Mouse (Mus musculus) intestine, embryonic 15.5 days (tissue): ENCODE measurements around the gene Ing2. TPM values are rescaled to one million over a fixed set of nuclear protein-coding genes. Genes with fewer than 3 reads are reported as not detected.

Source experiments
- ATAC-seq: fragments of 200-750 bp; cut with Nextera tagmentation; 2 replicates; pipeline ENCODE4 v1.8.0; 2017; ENCODE audit warnings: moderate TSS enrichment, moderate library complexity
- H3K27ac ChIP-seq: fragments of 300-500 bp; sonication (generic); 2 replicates; pipeline ENCODE4 v1.5.1; 2015; ENCODE audit warnings: mild to moderate bottlenecking, inconsistent platforms
- H3K27me3 ChIP-seq: fragments of 300-500 bp; sonication (generic); replicated peaks from 2 replicates; pipeline ENCODE4 v1.6.1; 2015; ENCODE audit warnings: inconsistent platforms
- H3K36me3 ChIP-seq: fragments of 300-500 bp; sonication (generic); 2 replicates; pipeline ENCODE4 v1.6.1; 2015; ENCODE audit warnings: inconsistent platforms
- H3K4me1 ChIP-seq: fragments of 300-500 bp; sonication (generic); replicated peaks from 2 replicates; pipeline ENCODE4 v1.6.1; 2015; ENCODE audit warnings: inconsistent platforms
- H3K4me2 ChIP-seq: fragments of 300-500 bp; sonication (generic); replicated peaks from 2 replicates; pipeline ENCODE4 v1.6.1; 2015; ENCODE audit warnings: mild to moderate bottlenecking, inconsistent platforms
- H3K4me3 ChIP-seq: fragments of 300-500 bp; sonication (generic); replicated peaks from 2 replicates; pipeline ENCODE4 v1.5.1; 2015; ENCODE audit warnings: inconsistent platforms
- H3K9ac ChIP-seq: fragments of 300-500 bp; sonication (generic); 2 replicates; pipeline ENCODE4 v1.6.1; 2015; ENCODE audit warnings: inconsistent platforms
- H3K9me3 ChIP-seq: fragments of 300-500 bp; sonication (generic); 2 replicates; pipeline ENCODE4 v1.6.1; 2016; ENCODE audit warnings: inconsistent platforms
- WGBS: fragments of 180-500 bp; shearing (Covaris S2); methylation state at CpG from one replicate; pipeline ENCODE4 v1.1.7; 2015; 5-methylcytosine and 5-hydroxymethylcytosine counted together
- polyA plus RNA-seq: library from polyadenylated mRNA; unstranded; fragments of >200 nt; fragmentation: Nextera tagmentation; extraction: Ambion mirVana; gene quantifications from 2 replicates; pipeline ENCODE4 v1.2.1, GENCODE M21; 2015

The Ing2 gene
- polyA plus RNA-seq, 1 experiment from 2014 or later = 15.8 TPM

- Histone ChIP-seq H3K9me3 (no peaks in the 10 kb centered on the region), H3K4me1 (peaks cover 2% of the 10 kb centered on the region; the same call in 1 of the 2 replicates), H3K4me3 (peak overlapping the region; percentile 71), H3K9ac (peak overlapping the region; percentile 86), H3K36me3 (0 out of 2 replicates have a peak, but pooled peaks cover 2% of the 10 kb centered on the region), H3K27me3 (no peaks in the 10 kb centered on the region), H3K27ac (peak overlapping the region; percentile 93), H3K4me2 (peak overlapping the region; percentile 65)
- peak; percentile 61 for ATAC-seq
- under 1% methylated on average over 52 of the region's 53 CpGs for WGBS
These were observed 1.8 kb downstream of the Ing2 start for GRCm38 (mm10) chr8:47673317-47674139.

GRCm38 (mm10) chr8:47664231-47664785, 11.0 kb downstream of the Ing2 start:
- Histone ChIP-seq H3K36me3 (0 out of 2 replicates have a peak, but pooled peaks cover 2% of the 10 kb centered on the region), H3K4me3 (no peak overlapping the region), H3K9me3 (no peaks in the 10 kb centered on the region), H3K4me2 (no peak overlapping the region), H3K9ac (no peak overlapping the region), H3K27me3 (no peaks in the 10 kb centered on the region), H3K4me1 (no peaks in the 10 kb centered on the region), H3K27ac (no peak overlapping the region)
- 86% methylated on average over 8 of the region's 8 CpGs for WGBS
- ATAC-seq = no peak

- no peak overlapping the region for H3K4me2 ChIP-seq
- no peak for ATAC-seq
- no peaks in the 10 kb centered on the region for H3K36me3 ChIP-seq
- no peaks in the 10 kb centered on the region for H3K27me3 ChIP-seq
- H3K27ac ChIP-seq = no peak overlapping the region
- 79% methylated on average over 5 of the region's 5 CpGs for WGBS
- H3K4me1 ChIP-seq = no peaks in the 10 kb centered on the region
- no peak overlapping the region for H3K9ac ChIP-seq
- H3K9me3 ChIP-seq = no peaks in the 10 kb centered on the region
- no peak overlapping the region for H3K4me3 ChIP-seq
These were observed 12.2 kb downstream of the Ing2 start for GRCm38 (mm10) chr8:47663201-47663600.

GRCm38 (mm10) chr8:47662716-47663115, 12.6 kb downstream of the Ing2 start:
- no peak for ATAC-seq
- H3K36me3 ChIP-seq = no peaks in the 10 kb centered on the region
- H3K4me2 ChIP-seq = no peak overlapping the region
- no peaks in the 10 kb centered on the region for H3K4me1 ChIP-seq
- H3K9me3 ChIP-seq = no peaks in the 10 kb centered on the region
- H3K4me3 ChIP-seq = no peak overlapping the region
- WGBS = 80% methylated on average over 5 of the region's 5 CpGs
- no peak overlapping the region for H3K9ac ChIP-seq
- no peaks in the 10 kb centered on the region for H3K27me3 ChIP-seq
- no peak overlapping the region for H3K27ac ChIP-seq

- ATAC-seq = no peak
- WGBS = 88% methylated on average over 7 of the region's 7 CpGs
- no peaks in the 10 kb centered on the region for H3K4me1 ChIP-seq
These were observed 15.0 kb downstream of the Ing2 start for GRCm38 (mm10) chr8:47660394-47660793.

GRCm38 (mm10) chr8:47659463-47659862, 15.9 kb downstream of the Ing2 start:
- Histone ChIP-seq H3K9me3 (no peaks in the 10 kb centered on the region), H3K27ac (no peak overlapping the region), H3K9ac (no peak overlapping the region), H3K36me3 (no peaks in the 10 kb centered on the region), H3K4me1 (no peaks in the 10 kb centered on the region), H3K4me3 (no peak overlapping the region), H3K27me3 (no peaks in the 10 kb centered on the region), H3K4me2 (no peak overlapping the region)
- 86% methylated on average over 5 of the region's 5 CpGs for WGBS
- no peak for ATAC-seq

More at GRCm38 (mm10) chr8:47660394-47660793, 15.0 kb downstream of the Ing2 start:
- Histone ChIP-seq H3K27me3 (no peaks in the 10 kb centered on the region), H3K9me3 (no peaks in the 10 kb centered on the region), H3K36me3 (no peaks in the 10 kb centered on the region), H3K4me3 (no peak overlapping the region), H3K4me2 (no peak overlapping the region), H3K27ac (no peak overlapping the region), H3K9ac (no peak overlapping the region)

GRCm38 (mm10) chr8:47654406-47654805, 20.9 kb downstream of the Ing2 start:
- no peaks in the 10 kb centered on the region for H3K27me3 ChIP-seq
- peak; percentile 41; the same call in 1 of the 2 replicates for ATAC-seq
- WGBS = 49% methylated on average over 3 of the region's 3 CpGs
- H3K9ac ChIP-seq = no peak overlapping the region
- no peaks in the 10 kb centered on the region for H3K4me1 ChIP-seq
- H3K9me3 ChIP-seq = no peaks in the 10 kb centered on the region
- H3K4me3 ChIP-seq = no peak overlapping the region
- no peaks in the 10 kb centered on the region for H3K36me3 ChIP-seq
- no peak overlapping the region for H3K4me2 ChIP-seq
- no peak overlapping the region for H3K27ac ChIP-seq

GRCm38 (mm10) chr8:47652737-47653076, 22.6 kb downstream of the Ing2 start:
- Histone ChIP-seq H3K27ac (no peak overlapping the region), H3K27me3 (no peaks in the 10 kb centered on the region), H3K4me3 (no peak overlapping the region), H3K36me3 (no peaks in the 10 kb centered on the region), H3K4me2 (peak overlapping the region; percentile 33; the same call in 1 of the 2 replicates), H3K4me1 (no peaks in the 10 kb centered on the region), H3K9me3 (no peaks in the 10 kb centered on the region), H3K9ac (no peak overlapping the region)
- 0 out of 2 replicates have a peak, but pooled peaks have one; percentile 11 for ATAC-seq
- WGBS = 60% methylated on average over 3 of the region's 3 CpGs

GRCm38 (mm10) chr8:47651913-47652736, 23.2 kb downstream of the Ing2 start:
- no peaks in the 10 kb centered on the region for H3K4me1 ChIP-seq
- peak overlapping the region; percentile 33; the same call in 1 of the 2 replicates for H3K4me2 ChIP-seq
- H3K9me3 ChIP-seq = no peaks in the 10 kb centered on the region
- H3K4me3 ChIP-seq = no peak overlapping the region
- peak; percentile 83 for ATAC-seq
- no peak overlapping the region for H3K9ac ChIP-seq
- no peaks in the 10 kb centered on the region for H3K36me3 ChIP-seq
- 70% methylated on average over 13 of the region's 13 CpGs for WGBS
- H3K27ac ChIP-seq = 0 out of 2 replicates have a peak overlapping the region, but pooled peaks have one; percentile 44
- H3K27me3 ChIP-seq = no peaks in the 10 kb centered on the region

- no peak overlapping the region for H3K4me3 ChIP-seq
- H3K4me2 ChIP-seq = no peak overlapping the region
- no peaks in the 10 kb centered on the region for H3K9me3 ChIP-seq
- ATAC-seq = no peak
- H3K27ac ChIP-seq = no peak overlapping the region
- no peak overlapping the region for H3K9ac ChIP-seq
- 32% methylated on average over 4 of the region's 4 CpGs for WGBS
- no peaks in the 10 kb centered on the region for H3K27me3 ChIP-seq
- H3K36me3 ChIP-seq = no peaks in the 10 kb centered on the region
- no peaks in the 10 kb centered on the region for H3K4me1 ChIP-seq
These were observed 24.5 kb downstream of the Ing2 start for GRCm38 (mm10) chr8:47650853-47651252.

- Histone ChIP-seq H3K4me2 (no peak overlapping the region), H3K27me3 (no peaks in the 10 kb centered on the region), H3K4me1 (no peaks in the 10 kb centered on the region), H3K27ac (no peak overlapping the region), H3K9ac (no peak overlapping the region), H3K9me3 (no peaks in the 10 kb centered on the region), H3K4me3 (no peak overlapping the region), H3K36me3 (no peaks in the 10 kb centered on the region)
- WGBS = 87% methylated on average over 9 of the region's 9 CpGs
- ATAC-seq = no peak
These were observed 25.8 kb downstream of the Ing2 start for GRCm38 (mm10) chr8:47649551-47649950.

GRCm38 (mm10) chr8:47642514-47643064, 32.8 kb downstream of the Ing2 start:
- Histone ChIP-seq H3K4me3 (no peak overlapping the region), H3K9ac (no peak overlapping the region), H3K27me3 (no peaks in the 10 kb centered on the region), H3K9me3 (no peaks in the 10 kb centered on the region), H3K36me3 (no peaks in the 10 kb centered on the region), H3K4me2 (no peak overlapping the region), H3K4me1 (no peaks in the 10 kb centered on the region), H3K27ac (no peak overlapping the region)
- WGBS = 87% methylated on average over 9 of the region's 9 CpGs
- no peak for ATAC-seq
